Mouse (Mus musculus): ENCODE data around the gene Lcmt2.
"Not testable (repeated sequence)": the region's sequence is repeated elsewhere in the genome, so short reads cannot be mapped to it uniquely, and the experiment has no call there.

The Lcmt2 gene

GRCm38 (mm10) chr2:121137371-121137770 lies 3.1 kb downstream of the Lcmt2 start:
- POLR2A ChIA-PET = interaction anchor here in 2 of 4 experiments (0.6 to 2.1 kb wide), 8 partner anchors 15 to 1089 kb away, joined by 3 to 7 read pairs (median 4); partner anchors contain the start of genes Catsper2 (in 1 of the 2), Pdia3 (in 1 of the 2), Serf2 (in 1 of the 2) and Tubgcp4 (in 1 of the 2)
- CTCF ChIA-PET = interaction anchor here in 2 of 4 experiments (0.5 to 1.6 kb wide), 3 partner anchors 10 to 604 kb away, joined by 3 to 7 read pairs (median 3); no protein-coding TSS in a partner anchor

- POLR2A ChIA-PET = interaction anchor here in 1 of 4 experiments (0.7 kb wide), 1 partner anchor 1655 kb away, joined by 4 read pairs; no protein-coding TSS in a partner anchor
- CTCF ChIA-PET = interaction anchor here in 1 of 4 experiments (0.7 kb wide), 1 partner anchor 56 kb away, joined by 7 read pairs; no protein-coding TSS in a partner anchor
Measured at GRCm38 (mm10) chr2:121132822-121133221, 7.6 kb downstream of the Lcmt2 start.

- ChIA-PET POLR2A (interaction anchor here in 2 of 4 experiments (0.6 to 2.0 kb wide), 4 partner anchors 10 to 20 kb away, joined by 3 to 14 read pairs (median 6); partner anchors contain the start of genes Adal (in 2 of the 2) and Lcmt2 (in 2 of the 2)), CTCF (no interaction called here)
Measured at GRCm38 (mm10) chr2:121128865-121129620, 11.4 kb downstream of the Lcmt2 start.

GRCm38 (mm10) chr2:121127536-121127935 lies 12.9 kb downstream of the Lcmt2 start:
- ChIA-PET CTCF (interaction anchor here in 1 of 4 experiments (1.1 kb wide), 1 partner anchor 10 kb away, joined by 3 read pairs; no protein-coding TSS in a partner anchor), POLR2A (interaction anchor here in 2 of 4 experiments (0.8 to 2.0 kb wide), 3 partner anchors 12 to 13 kb away, joined by 3 to 14 read pairs (median 4); partner anchors contain the start of genes Adal (in 2 of the 2) and Lcmt2 (in 2 of the 2))

- POLR2A ChIA-PET, CTCF ChIA-PET: not testable (repeated sequence)
Measured at GRCm38 (mm10) chr2:121126302-121126701, 14.2 kb downstream of the Lcmt2 start.

DNA sequence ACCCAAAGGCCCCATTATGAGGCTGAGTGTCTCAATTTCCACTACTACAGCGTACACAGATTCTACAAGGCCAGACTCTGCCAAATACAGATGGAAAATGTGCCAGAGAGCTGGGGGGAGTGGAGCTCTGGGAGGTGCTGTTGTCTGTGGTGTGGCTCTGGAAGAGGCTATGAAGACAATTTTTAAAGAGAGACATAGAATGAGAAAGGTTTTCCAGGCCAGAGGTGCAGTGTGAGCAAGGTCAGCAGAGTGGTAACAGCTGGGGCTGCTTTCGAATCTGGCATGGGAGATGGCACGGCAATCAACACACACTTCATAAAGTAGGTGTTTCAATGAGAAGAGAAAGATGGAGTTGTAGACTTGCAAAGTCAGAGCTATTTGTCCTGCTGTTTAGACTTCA lies 21.2 kb downstream of the Lcmt2 start:
- CTCF ChIA-PET = no interaction called here
- POLR2A ChIA-PET = interaction anchor here in 1 of 4 experiments (1.1 kb wide), 1 partner anchor 21 kb away, joined by 7 read pairs; the partner anchor contains the start of genes Adal and Lcmt2

DNA sequence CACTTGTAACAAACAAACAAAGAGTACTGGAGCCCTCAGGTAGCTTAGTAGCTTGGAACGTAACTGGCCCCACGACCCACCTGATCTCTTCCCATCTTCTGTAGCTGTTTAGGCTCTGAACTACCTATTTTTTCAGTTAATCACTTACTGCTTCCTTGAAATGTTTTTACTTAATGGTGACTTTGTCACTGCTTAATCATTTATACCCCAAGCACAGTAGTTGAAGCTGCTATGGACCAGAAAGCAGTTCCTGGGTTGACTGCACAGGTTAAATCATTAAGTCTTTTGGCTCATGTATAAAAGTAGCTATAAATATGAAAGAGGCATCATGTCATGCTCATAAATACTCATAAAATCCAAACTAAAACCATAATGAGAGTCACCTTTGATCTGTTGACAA lies 25.0 kb downstream of the Lcmt2 start:
- ChIA-PET POLR2A (interaction anchor here in 2 of 4 experiments (1.2 kb wide), 2 partner anchors 24 to 25 kb away, joined by 3 to 7 read pairs; partner anchors contain the start of genes Adal (in 2 of the 2) and Lcmt2 (in 1 of the 2)), CTCF (interaction anchor here in 1 of 4 experiments (1.1 kb wide), 1 partner anchor 13 kb away, joined by 4 read pairs; no protein-coding TSS in a partner anchor)

GRCm38 (mm10) chr2:121109695-121110094 lies 30.8 kb downstream of the Lcmt2 start, which contains the start of gene Tgm7:
Gene Tgm7 (minus strand): TSS chr2:121109795.
- ChIA-PET CTCF (interaction anchor here in 2 of 4 experiments (0.6 to 1.7 kb wide), 3 partner anchors 8 to 80 kb away, joined by 3 to 4 read pairs (median 3); no protein-coding TSS in a partner anchor), POLR2A (interaction anchor here in 1 of 4 experiments (1.0 to 2.3 kb wide), 3 partner anchors 30 to 143 kb away, joined by 3 to 8 read pairs (median 4); partner anchors contain the start of genes Adal and Lcmt2)

DNA sequence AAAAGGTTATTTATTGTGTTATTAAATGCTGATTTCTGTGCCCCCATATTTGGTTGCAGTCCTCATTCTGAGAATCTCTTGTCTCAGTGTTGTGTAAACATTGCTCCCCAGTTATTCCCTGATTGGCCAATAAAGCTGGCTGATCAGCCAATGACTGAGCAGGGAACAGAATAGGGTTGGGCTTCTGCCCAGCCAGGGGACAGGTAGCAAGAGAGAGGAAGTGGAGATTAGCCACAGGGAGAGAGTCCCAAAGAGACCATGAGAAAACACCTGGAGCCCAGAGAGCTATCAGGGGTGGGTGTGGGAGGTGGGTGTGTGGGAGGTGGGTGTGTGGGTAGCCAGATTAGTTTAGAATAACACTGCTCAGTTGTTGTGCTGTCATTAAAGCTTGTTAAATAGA lies 34.5 kb downstream of the Lcmt2 start:
- POLR2A ChIA-PET = interaction anchor here in 1 of 4 experiments (0.7 kb wide), 1 partner anchor 372 kb away, joined by 9 read pairs; no protein-coding TSS in a partner anchor
- CTCF ChIA-PET = no interaction called here

- ChIA-PET CTCF (interaction anchor here (0.5 to 1.5 kb wide), 32 partner anchors 8 to 875 kb away, joined by 3 to 29 read pairs (median 4); partner anchors contain the start of gene Tgm5 (in 1 of the 4)), POLR2A (interaction anchor here in 1 of 4 experiments (0.5 to 0.7 kb wide), 2 partner anchors 33 to 36 kb away, joined by 3 read pairs; no protein-coding TSS in a partner anchor)
Measured at GRCm38 (mm10) chr2:121102051-121102450, 38.4 kb downstream of the Lcmt2 start.

GRCm38 (mm10) chr2:121089751-121090150 lies 50.7 kb downstream of the Lcmt2 start:
- POLR2A ChIA-PET = interaction anchor here in 1 of 4 experiments (0.6 kb wide), 1 partner anchor 28 kb away, joined by 3 read pairs; no protein-coding TSS in a partner anchor
- CTCF ChIA-PET = interaction anchor here in 2 of 4 experiments (0.6 to 0.7 kb wide), 2 partner anchors 12 to 1027 kb away, joined by 4 to 11 read pairs; no protein-coding TSS in a partner anchor

GRCm38 (mm10) chr2:121088507-121088906 lies 51.9 kb downstream of the Lcmt2 start:
- ChIA-PET POLR2A (no interaction called here), CTCF (interaction anchor here (0.6 to 1.3 kb wide), 13 partner anchors 9 to 610 kb away, joined by 3 to 10 read pairs (median 3); no protein-coding TSS in a partner anchor)

DNA sequence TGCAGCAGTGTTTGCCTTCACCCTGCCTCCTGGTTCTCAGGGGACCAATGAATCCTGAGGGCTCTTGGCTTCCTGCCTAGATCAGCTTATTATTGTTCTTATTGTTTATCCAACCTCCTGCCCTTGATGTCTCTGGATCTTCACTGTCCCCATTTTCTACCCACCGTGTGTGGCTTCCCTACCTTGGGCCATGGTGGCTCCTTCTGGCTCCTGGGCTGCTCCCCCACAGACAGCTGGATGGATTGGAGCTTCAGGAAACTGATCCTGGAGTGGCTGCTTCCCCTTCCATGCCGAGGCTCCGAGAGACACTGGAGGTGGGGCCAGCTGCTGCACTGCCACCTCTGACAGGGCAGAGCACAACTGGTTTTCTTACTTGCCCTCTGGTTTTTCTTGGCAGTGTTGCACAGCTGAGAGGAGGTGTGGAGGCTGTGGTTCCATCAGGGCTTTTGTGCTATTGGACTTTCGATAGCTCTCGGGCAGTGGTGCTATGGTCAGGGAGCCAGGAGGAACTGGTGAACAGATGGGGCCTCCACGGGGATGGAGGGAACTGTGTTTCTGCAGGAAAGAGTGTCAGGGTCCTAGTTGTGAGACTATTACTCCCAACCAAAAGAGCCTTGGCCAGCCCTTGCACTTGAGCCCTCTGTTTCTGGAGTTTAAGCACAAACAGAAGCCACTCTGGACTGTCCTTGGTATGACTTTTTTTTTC lies 54.8 kb downstream of the Lcmt2 start, which contains the start of gene Tgm5:
Gene Tgm5, minus strand, starts transcription at position 362 of the 706 bp plus-strand sequence.
- POLR2A ChIA-PET = no interaction called here
- CTCF ChIA-PET = interaction anchor here in 2 of 4 experiments (0.7 to 1.0 kb wide), 2 partner anchors 16 kb away, joined by 3 read pairs; no protein-coding TSS in a partner anchor

- POLR2A ChIA-PET = no interaction called here
- CTCF ChIA-PET = no interaction called here
Measured at GRCm38 (mm10) chr2:121082626-121083025, 57.8 kb downstream of the Lcmt2 start.

Measured in embryonic stem cell, embryonic (primary cell).